Mouse (Mus musculus) monocyte, adult 5-6 weeks (primary cell): Measurements from ENCODE around the gene Fbxl16. TPM values are rescaled to one million over a fixed set of nuclear protein-coding genes. Genes with fewer than 3 reads are reported as not detected.

Experiments
- ATAC-seq: fragments of 153-309, 156-312 bp; replicated peaks from 2 replicates; pipeline ENCODE4 v1.8.0; 2017; ENCODE audit warnings: mild to moderate bottlenecking; ENCODE audit not compliant: low TSS enrichment, insufficient number of reproducible peaks, severe bottlenecking, poor library complexity, low FRiP score
- total RNA-seq: library from RNA; stranded (forward); fragments of 200-1000, 200-491, 200-594 nt; gene quantifications from 3 replicates; pipeline ENCODE4 v1.2.3, GENCODE M21; 2017

Gene Fbxl16
- total RNA-seq, result not detected in 3 replicates

DNA sequence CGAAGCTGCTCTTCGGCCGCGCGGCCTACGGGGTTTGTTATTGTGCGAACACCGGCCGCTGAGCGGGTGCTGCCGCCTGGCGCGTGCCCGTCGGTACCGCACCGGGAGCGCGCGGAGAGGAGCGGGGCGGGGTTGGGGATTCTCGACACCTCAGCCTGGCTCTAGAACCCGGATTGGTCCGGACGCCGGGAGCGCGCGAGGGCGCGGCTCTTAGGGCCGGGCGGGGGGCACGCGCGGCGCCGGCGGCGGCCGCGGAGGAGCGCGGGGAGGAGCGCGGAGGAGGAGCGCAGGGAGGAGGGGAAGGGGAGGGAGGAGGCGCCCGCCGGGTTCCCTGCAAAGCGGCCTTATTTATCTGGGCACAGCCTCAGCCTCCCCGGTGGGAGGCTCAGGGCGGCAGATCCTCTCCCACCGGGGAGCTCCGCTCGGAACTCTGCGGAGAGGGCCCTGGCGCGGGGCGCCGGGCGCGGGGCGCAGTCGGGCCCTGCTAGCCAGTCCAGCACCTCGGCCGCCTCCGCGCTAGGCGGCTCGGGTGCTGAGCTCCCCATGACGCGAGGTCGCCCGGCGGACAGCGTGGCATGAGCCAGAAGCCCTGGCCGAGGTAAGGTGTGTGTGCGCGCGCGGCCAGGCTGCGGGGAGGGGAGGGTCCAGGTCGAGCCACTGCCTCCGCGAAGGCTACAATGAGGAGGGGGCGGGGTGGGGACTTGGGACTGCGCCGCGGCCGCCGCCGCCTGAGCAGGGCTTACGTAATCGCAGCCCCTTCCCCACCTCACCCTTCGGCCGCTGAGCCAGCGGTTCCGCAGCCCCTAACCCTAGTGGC lies at the start of gene Fbxl16:
Gene Fbxl16 (plus strand): TSS at position 297 of the 817 bp plus-strand sequence.
- no peak for ATAC-seq

- no peak for ATAC-seq
These were observed 48.7 kb upstream of the Fbxl16 start for GRCm38 (mm10) chr17:25760148-25760547.

- ATAC-seq, result no peak
These were observed 47.3 kb upstream of the Fbxl16 start for GRCm38 (mm10) chr17:25761561-25761970.

DNA sequence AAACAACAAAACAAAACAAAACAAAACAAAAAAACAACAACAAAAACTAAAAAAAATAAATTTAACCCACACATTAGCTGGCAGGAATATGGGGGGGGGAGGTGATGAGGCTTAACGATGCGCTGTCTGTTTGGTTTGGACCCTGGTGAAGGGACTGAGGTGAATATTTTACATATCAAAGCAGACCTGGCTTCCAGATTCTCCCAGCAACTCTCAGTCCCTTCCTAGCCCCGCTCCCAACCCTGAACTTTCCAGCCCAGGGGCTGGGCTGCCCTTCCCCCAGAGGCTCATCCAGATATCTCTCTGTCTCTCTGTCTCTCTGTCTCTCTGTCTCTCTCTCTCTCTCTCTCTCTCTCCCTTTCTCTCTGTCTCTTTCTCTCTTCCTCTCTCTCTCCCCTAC lies 46.3 kb upstream of the Fbxl16 start:
- ATAC-seq, result no peak

- ATAC-seq, result no peak
These were observed 43.0 kb upstream of the Fbxl16 start for GRCm38 (mm10) chr17:25765886-25766285.

DNA sequence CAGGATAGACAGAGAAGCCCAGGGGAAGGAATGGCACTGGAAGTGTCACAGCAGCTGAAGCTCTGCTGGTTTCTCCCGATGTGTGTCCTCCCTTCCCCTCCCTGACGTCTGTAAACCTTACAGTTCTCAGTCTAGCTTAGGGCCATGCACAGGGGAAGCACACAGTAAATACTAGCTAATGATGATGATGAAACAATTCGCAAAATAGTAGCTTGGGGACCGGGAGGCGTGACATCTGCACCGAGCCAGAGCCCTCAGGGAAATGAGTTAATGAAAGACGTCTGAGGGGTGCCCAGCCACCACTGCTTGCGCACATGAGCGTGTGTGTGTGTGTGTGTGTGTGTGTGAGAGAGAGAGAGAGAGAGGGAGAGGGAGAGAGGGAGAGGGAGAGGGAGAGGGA lies 39.6 kb upstream of the Fbxl16 start:
- no peak for ATAC-seq

- ATAC-seq, result peak; percentile 97
These were observed 35.2 kb upstream of the Fbxl16 start, which contains the start of gene Narfl for GRCm38 (mm10) chr17:25773549-25774120. TSS of gene Narfl (plus strand) at chr17:25773776.

DNA sequence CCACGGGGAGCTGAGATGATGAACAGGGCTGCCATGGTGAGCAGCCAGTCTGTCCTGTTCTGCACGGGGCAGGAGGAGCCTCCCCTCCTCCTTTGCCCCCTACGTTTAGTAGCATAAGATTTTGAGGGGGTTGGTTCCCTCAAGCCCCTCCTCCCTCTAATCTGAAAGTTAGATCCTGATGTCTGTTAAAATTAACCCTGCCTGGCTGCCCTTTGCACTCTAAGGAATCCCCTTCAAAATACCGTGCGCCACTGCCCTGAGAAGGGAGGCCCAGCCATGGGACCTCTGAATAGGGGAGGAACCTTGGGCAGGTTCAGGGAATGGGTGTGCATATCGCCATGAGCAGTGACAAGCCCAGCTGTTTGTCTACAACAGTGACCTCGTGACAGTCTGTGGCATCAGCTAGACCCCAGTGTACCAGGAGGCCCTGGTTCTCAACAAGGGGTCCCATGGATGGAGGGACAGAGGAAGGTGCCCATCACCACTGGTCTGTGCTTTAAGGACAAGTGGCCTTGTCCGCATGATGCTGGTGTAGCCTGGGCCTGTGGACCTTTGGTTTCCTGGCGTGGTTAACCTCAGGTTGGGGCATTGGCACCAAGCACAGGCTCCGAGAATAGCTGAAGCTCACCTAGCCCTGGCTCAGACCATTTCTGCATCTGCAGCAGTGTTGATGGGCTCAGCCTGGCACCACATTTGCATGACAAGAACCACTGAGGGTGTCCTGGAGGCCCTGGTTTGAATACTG lies 33.4 kb upstream of the Fbxl16 start:
- ATAC-seq, result no peak

- no peak for ATAC-seq
These were observed 30.9 kb upstream of the Fbxl16 start for GRCm38 (mm10) chr17:25777948-25778347.

GRCm38 (mm10) chr17:25781339-25781738 lies 27.5 kb upstream of the Fbxl16 start:
- ATAC-seq, result no peak

- no peak for ATAC-seq
These were observed 25.8 kb upstream of the Fbxl16 start for GRCm38 (mm10) chr17:25783086-25783485.

DNA sequence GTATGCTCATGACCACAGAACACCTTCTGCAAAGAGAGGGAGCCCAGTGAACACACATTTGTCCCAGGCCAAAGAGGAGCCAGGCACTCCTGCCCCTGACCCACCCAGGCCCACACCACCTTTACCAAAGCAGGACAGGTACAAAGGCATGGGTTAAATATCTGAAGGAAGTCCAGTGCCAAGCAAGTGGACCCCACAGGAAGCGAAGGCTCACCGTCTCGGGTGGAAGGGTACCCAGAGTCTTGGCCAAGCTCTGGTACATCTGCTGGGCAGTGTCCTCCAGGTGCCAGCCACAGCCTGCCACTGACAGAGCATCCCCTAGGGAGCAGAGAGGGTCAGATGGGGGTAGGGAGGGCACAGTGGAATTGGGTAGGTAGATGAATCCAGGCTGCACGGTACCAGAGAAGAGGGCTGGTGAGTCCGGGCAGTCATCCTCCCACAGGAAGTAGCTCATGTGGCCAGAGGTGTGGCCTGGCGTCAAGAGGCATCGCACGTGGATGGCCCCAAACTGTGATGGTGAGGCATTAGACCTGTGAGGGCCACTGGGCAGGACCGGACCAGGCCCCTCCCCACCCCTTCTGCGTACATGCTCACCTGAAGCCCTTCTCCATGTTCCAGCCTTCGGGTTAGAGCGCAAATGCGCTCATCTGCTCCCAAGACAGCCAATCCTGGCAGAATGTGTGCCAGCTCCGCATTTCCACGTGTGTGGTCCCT lies 24.9 kb upstream of the Fbxl16 start:
- ATAC-seq, result no peak

GRCm38 (mm10) chr17:25785281-25785745 lies 23.6 kb upstream of the Fbxl16 start, which contains the start of gene Haghl:
TSS of gene Haghl (minus strand) at chr17:25785673.
- peak; percentile 89 for ATAC-seq

DNA sequence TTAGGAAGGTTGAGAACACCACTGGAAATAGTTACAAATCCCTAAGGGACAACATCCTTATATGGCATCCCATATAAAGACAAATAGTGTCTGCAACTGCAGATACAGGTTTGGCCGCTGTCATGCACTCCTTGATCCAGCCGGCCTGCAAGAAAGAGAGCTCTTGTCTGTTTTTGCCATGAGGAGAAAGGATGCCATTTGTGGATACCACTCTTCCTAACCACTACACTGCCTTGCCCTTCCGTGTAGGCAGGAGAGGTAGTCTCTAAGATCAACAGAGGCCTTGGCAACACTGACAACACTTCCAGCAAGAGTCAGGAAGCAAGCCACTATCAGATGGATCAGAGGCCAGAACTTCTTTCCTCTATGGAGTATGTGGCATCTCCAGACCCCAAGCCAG lies 22.6 kb upstream of the Fbxl16 start, which contains the start of gene Ccdc78:
Gene Ccdc78 (plus strand): TSS at position 301 of the 400 bp plus-strand sequence.
- ATAC-seq, result no peak

GRCm38 (mm10) chr17:25786781-25787504 lies 21.9 kb upstream of the Fbxl16 start:
- ATAC-seq, result no peak

DNA sequence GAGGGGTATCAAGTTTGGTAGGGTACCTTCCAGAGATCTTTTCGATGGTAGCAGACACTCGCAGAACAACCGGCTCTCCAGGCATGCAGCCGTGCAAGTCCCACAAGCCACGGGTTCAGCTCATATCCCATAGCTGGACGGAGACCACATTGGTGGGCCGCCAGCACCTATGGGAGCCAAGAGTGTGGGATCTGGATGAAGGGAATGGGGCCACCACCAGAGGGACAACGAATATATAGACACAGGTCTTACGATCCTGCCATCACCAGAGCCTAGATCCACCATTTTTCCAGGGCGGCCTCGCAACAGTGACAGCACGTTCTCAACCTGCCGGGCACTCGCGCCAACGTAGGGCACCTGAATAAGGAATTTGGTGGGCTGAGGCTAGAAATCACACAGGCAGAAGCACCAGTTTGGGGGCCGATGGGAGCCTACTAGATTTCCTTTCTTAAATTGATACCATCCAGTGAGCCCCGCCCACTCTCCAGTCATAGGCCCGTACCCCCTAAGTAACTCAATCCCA lies 17.5 kb upstream of the Fbxl16 start:
- ATAC-seq, result no peak

- peak; percentile 76 for ATAC-seq
These were observed 16.9 kb upstream of the Fbxl16 start for GRCm38 (mm10) chr17:25791843-25792527.
